Mouse (Mus musculus) CH12.LX (cell line): ENCODE results near the gene Cacnb3. TPM values are rescaled to one million over a fixed set of nuclear protein-coding genes. Genes with fewer than 3 reads are reported as not detected.

Experiments used
- DNase-seq: peaks from one replicate; pipeline ENCODE4 v3.0.0-alpha.2; 2013; ENCODE audit errors: extremely low read depth
- H3K27ac ChIP-seq: 2 replicates; pipeline ENCODE4 v1.5.1; 2012; ENCODE audit warnings: low read depth, mild to moderate bottlenecking, control low read depth, moderate library complexity; ENCODE audit not compliant: insufficient read depth
- H3K27me3 ChIP-seq: replicated peaks from 2 replicates; pipeline ENCODE3; 2012; ENCODE audit warnings: inconsistent platforms
- H3K36me3 ChIP-seq, 2 experiments: replicated peaks in 1 of 2; 2 replicates each; pipeline versions ENCODE3 to v1.6.1; 2012; ENCODE audit warnings: inconsistent platforms in 1 of 2, low read length in 1 of 2, mild to moderate bottlenecking in 1 of 2, mixed read lengths in 1 of 2, moderate library complexity in 1 of 2; ENCODE audit not compliant: control insufficient read depth in 1 of 2, insufficient read depth in 1 of 2
- H3K4me1 ChIP-seq, 2 experiments: 2 replicates each; pipeline ENCODE4 v1.6.1; 2012; ENCODE audit warnings: inconsistent platforms in 1 of 2, moderate library complexity in 1 of 2; ENCODE audit not compliant: insufficient read depth in 2 of 2, control insufficient read depth in 1 of 2
- H3K4me2 ChIP-seq: 2 replicates; pipeline ENCODE4 v1.6.1; 2012; ENCODE audit warnings: low read depth, mild to moderate bottlenecking, control low read depth; ENCODE audit not compliant: poor library complexity, insufficient read depth, severe bottlenecking
- H3K4me3 ChIP-seq, 3 experiments: fragments of 150-350 bp in 1 of 3; sonication (generic) in 1 of 3; replicated peaks in 1 of 3; 2 replicates each; pipeline versions ENCODE3 to v1.5.1; 2011 to 2012; ENCODE audit warnings: low read depth in 2 of 3, low read length in 2 of 3, mild to moderate bottlenecking in 2 of 3, moderate library complexity in 2 of 3, control low read depth in 1 of 3, improper control_type of control experiment in 1 of 3, inconsistent platforms in 1 of 3, mixed read lengths in 1 of 3; ENCODE audit not compliant: poor library complexity in 1 of 3
- H3K79me2 ChIP-seq: replicated peaks from 2 replicates; pipeline ENCODE4 v1.6.1; 2012; ENCODE audit warnings: mild to moderate bottlenecking, moderate library complexity; ENCODE audit not compliant: control insufficient read depth, poor library complexity, insufficient read depth, severe bottlenecking; ENCODE audit errors: extremely low read depth
- H3K9ac ChIP-seq: 2 replicates; pipeline ENCODE4 v1.6.1; 2012; ENCODE audit warnings: low read depth, mild to moderate bottlenecking, control low read depth, moderate library complexity; ENCODE audit not compliant: insufficient read depth
- H3K9me3 ChIP-seq: replicated peaks from 2 replicates; pipeline ENCODE3; 2012; ENCODE audit warnings: low read length, inconsistent platforms, mixed read lengths
- BHLHE40 ChIP-seq: IDR thresholded peaks from 2 replicates; pipeline ENCODE4 v1.6.1; 2011; ENCODE audit warnings: mild to moderate bottlenecking, low read depth, low read length, improper control_type of control experiment
- CHD1 ChIP-seq: IDR thresholded peaks from 2 replicates; pipeline ENCODE4 v1.6.1; 2012; ENCODE audit warnings: low read depth, low read length, improper control_type of control experiment, inconsistent platforms
- CTCF ChIP-seq, 2 experiments: IDR thresholded peaks in 1 of 2; conservative IDR thresholded peaks in 1 of 2; 2 replicates each; pipeline ENCODE4 v1.5.1; 2011 to 2012; ENCODE audit warnings: low read depth in 2 of 2, low read length in 2 of 2, improper control_type of control experiment in 1 of 2, inconsistent platforms in 1 of 2, mild to moderate bottlenecking in 1 of 2, moderate library complexity in 1 of 2
- E2F4 ChIP-seq: IDR thresholded peaks from 2 replicates; pipeline ENCODE4 v1.6.1; 2011; ENCODE audit warnings: low read depth, low read length, improper control_type of control experiment; ENCODE audit not compliant: insufficient replicate concordance
- EP300 ChIP-seq: IDR thresholded peaks from 2 replicates; pipeline ENCODE4 v1.6.1; 2011; ENCODE audit warnings: low read length, improper control_type of control experiment
- ETS1 ChIP-seq: conservative IDR thresholded peaks from 2 replicates; pipeline ENCODE4 v1.6.1; 2012; ENCODE audit warnings: low read depth, mild to moderate bottlenecking, inconsistent platforms, low read length, improper control_type of control experiment, moderate library complexity
- GABPA ChIP-seq: IDR thresholded peaks from 2 replicates; pipeline ENCODE4 v1.6.1; 2012; ENCODE audit warnings: low read depth, low read length, improper control_type of control experiment, inconsistent platforms; ENCODE audit not compliant: insufficient replicate concordance
- HCFC1 ChIP-seq: IDR thresholded peaks from 2 replicates; pipeline ENCODE4 v1.6.1; 2012; ENCODE audit warnings: low read depth, mild to moderate bottlenecking, inconsistent platforms, low read length, improper control_type of control experiment
- IRF4 ChIP-seq: IDR thresholded peaks from 2 replicates; pipeline ENCODE4 v1.6.1; 2014; ENCODE audit warnings: low read depth, mild to moderate bottlenecking, inconsistent platforms, low read length, improper control_type of control experiment
- JUN ChIP-seq: IDR thresholded peaks from 2 replicates; pipeline ENCODE4 v1.6.1; 2011; ENCODE audit warnings: low read depth, mild to moderate bottlenecking, low read length, improper control_type of control experiment, moderate library complexity; ENCODE audit not compliant: insufficient read depth
- JUND ChIP-seq: conservative IDR thresholded peaks from 2 replicates; pipeline ENCODE4 v1.6.1; 2011; ENCODE audit warnings: low read depth, low read length, improper control_type of control experiment
- KAT2A ChIP-seq: IDR thresholded peaks from 2 replicates; pipeline ENCODE4 v1.6.1; 2012; ENCODE audit warnings: low read length, improper control_type of control experiment, inconsistent platforms; ENCODE audit not compliant: insufficient replicate concordance
- MAX ChIP-seq: IDR thresholded peaks from 2 replicates; pipeline ENCODE4 v1.6.1; 2011; ENCODE audit warnings: low read length, improper control_type of control experiment
- MAZ ChIP-seq: IDR thresholded peaks from 2 replicates; pipeline ENCODE4 v1.6.1; 2012; ENCODE audit warnings: low read depth, mild to moderate bottlenecking, inconsistent platforms, low read length, improper control_type of control experiment, moderate library complexity
- MYC ChIP-seq: IDR thresholded peaks from 2 replicates; pipeline ENCODE4 v1.6.1; 2011; ENCODE audit warnings: low read depth, mild to moderate bottlenecking, improper control_type of control experiment, low read length
- NELFE ChIP-seq: IDR thresholded peaks from 2 replicates; pipeline ENCODE4 v1.6.1; 2011; ENCODE audit warnings: low read depth, low read length, improper control_type of control experiment
- NRF1 ChIP-seq: IDR thresholded peaks from 2 replicates; pipeline ENCODE4 v1.6.1; 2014; ENCODE audit warnings: low read depth, mild to moderate bottlenecking, inconsistent platforms, low read length, improper control_type of control experiment, moderate library complexity
- POLR2A ChIP-seq: IDR thresholded peaks from 2 replicates; pipeline ENCODE4 v1.6.1; 2011; ENCODE audit warnings: low read depth, mild to moderate bottlenecking, improper control_type of control experiment, low read length
- SIN3A ChIP-seq: IDR thresholded peaks from 2 replicates; pipeline ENCODE4 v1.6.1; 2012; ENCODE audit warnings: low read length, improper control_type of control experiment, inconsistent platforms
- UBTF ChIP-seq: IDR thresholded peaks from 2 replicates; pipeline ENCODE4 v1.6.1; 2012; ENCODE audit warnings: low read depth, mild to moderate bottlenecking, inconsistent platforms, low read length, improper control_type of control experiment, moderate library complexity
- USF1 ChIP-seq: IDR thresholded peaks from 2 replicates; pipeline ENCODE4 v1.6.1; 2014; ENCODE audit warnings: low read depth, mild to moderate bottlenecking, inconsistent platforms, low read length, improper control_type of control experiment
- USF2 ChIP-seq: conservative IDR thresholded peaks from 2 replicates; pipeline ENCODE4 v1.6.1; 2011; ENCODE audit warnings: low read depth, low read length, improper control_type of control experiment
- ZC3H11A ChIP-seq: IDR thresholded peaks from 2 replicates; pipeline ENCODE4 v1.6.1; 2012; ENCODE audit warnings: low read depth, mild to moderate bottlenecking, inconsistent platforms, low read length, improper control_type of control experiment
- ZMIZ1 ChIP-seq: IDR thresholded peaks from 2 replicates; pipeline ENCODE4 v1.6.1; 2012; ENCODE audit warnings: low read depth, mild to moderate bottlenecking, inconsistent platforms, low read length, improper control_type of control experiment
- ZNF384 ChIP-seq: IDR thresholded peaks from 2 replicates; pipeline ENCODE4 v1.6.1; 2012; ENCODE audit warnings: low read depth, low read length, improper control_type of control experiment, inconsistent platforms
- dilution Hi-C: fragments of 300-500 bp; cut with MboI; formaldehyde crosslinking; loops from 2 replicates; pipeline ENCODE4 v1.14.3; 2020; ENCODE audit warnings: low sequenced_read_pairs; ENCODE audit not compliant: extremely low pct_unique_long_range_greater_than_20kb, extremely low pct_ligation_motif_present
- in situ Hi-C: fragments of 300-500 bp; cut with MboI; formaldehyde crosslinking; loops from 3 replicates; pipeline ENCODE4 v1.14.3; 2019; ENCODE audit warnings: low sequenced_read_pairs, low pct_ligation_motif_present, low pct_unique_long_range_greater_than_20kb, mixed read lengths
- polyA plus RNA-seq: library from polyadenylated mRNA; unstranded; fragments of >175 nt; gene quantifications from 2 replicates; pipeline ENCODE4 v1.2.1, GENCODE M21; 2012; ENCODE audit warnings: low read depth; ENCODE audit not compliant: insufficient read length
- total RNA-seq, 2 experiments: library from RNA; depleted of rRNA; stranded (reverse); fragments of 300-350 nt in 1 of 2; fragments of >200 nt in 1 of 2; gene quantifications; 2 replicates each; pipeline ENCODE4 v1.2.3; 2012 to 2014

Gene Cacnb3
- total and polyA plus RNA-seq, 3 experiments: 2.5 to 7.0 (median 4.3) TPM

DNA sequence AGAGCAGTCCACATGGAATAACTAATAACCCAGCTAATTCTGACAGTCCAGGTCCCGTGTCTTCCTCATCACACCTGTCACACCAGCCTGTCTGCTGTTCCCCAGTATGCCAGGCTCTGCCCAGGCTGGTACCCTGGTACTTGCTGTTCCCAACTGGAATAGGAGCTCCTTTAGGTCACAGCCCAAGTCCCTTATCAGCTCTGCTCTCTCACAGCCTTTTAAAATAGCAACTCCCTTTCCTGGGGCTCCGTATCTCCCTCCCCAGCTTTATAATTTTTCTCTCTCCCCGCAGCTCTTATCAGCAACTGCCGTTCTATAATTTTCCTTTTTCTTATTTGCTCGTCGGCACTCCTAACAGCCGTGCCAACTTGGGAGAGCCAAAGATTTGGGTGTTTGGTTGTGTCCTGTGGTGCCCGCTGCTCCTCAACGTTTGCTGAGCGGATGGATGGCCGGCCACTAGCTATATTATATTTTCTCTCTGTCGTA, 24.5 kb upstream of the Cacnb3 start:
- H3K79me2 ChIP-seq: no peaks in the 10 kb centered on the region
- 0 out of 4 replicates have a peak, but pooled peaks cover 0 to 3% of the 10 kb centered on the region in 2 experiments for H3K4me1 ChIP-seq
- in situ Hi-C loops (no loop called here), dilution Hi-C loops (no loop called here)
- H3K27ac ChIP-seq: no peak overlapping the region
- no peaks in the 10 kb centered on the region for H3K9me3 ChIP-seq
- no peak overlapping the region for H3K4me3 ChIP-seq
- no peak for DNase-seq
- TF ChIP-seq EP300 (no peak), BHLHE40 (no peak), ETS1 (no peak), NELFE (no peak), SIN3A (no peak), USF2 (no peak), ZC3H11A (no peak), JUND (no peak), ZNF384 (no peak)
- no peak overlapping the region for H3K9ac ChIP-seq
- H3K27me3 ChIP-seq: peaks cover 93% of the 10 kb centered on the region
- no peak overlapping the region for H3K4me2 ChIP-seq
- H3K36me3 ChIP-seq: no peaks in the 10 kb centered on the region

GRCm38 (mm10) chr15:98606739-98607138, 23.9 kb upstream of the Cacnb3 start:
- no peak overlapping the region for H3K27ac ChIP-seq
- TF ChIP-seq HCFC1 (no peak), MYC (no peak), USF1 (no peak), UBTF (no peak), CTCF (conservative IDR thresholded peaks at IDR 0.05 in 1 of 2, IDR thresholded peaks at IDR 0.05 in 1 of 2; ENCODE audit: low read depth in 2 of 2, low read length in 2 of 2) (no peak), JUN (no peak), NRF1 (no peak), IRF4 (no peak), USF2 (no peak), POLR2A (no peak), MAX (no peak), ZC3H11A (no peak), SIN3A (no peak), MAZ (no peak), ZNF384 (no peak), KAT2A (no peak), E2F4 (no peak), GABPA (no peak), CHD1 (no peak), ZMIZ1 (no peak)
- no peak overlapping the region for H3K9ac ChIP-seq
- no peak for DNase-seq
- no peak overlapping the region for H3K4me2 ChIP-seq
- in situ Hi-C loops (no loop called here), dilution Hi-C loops (no loop called here)
- H3K4me3 ChIP-seq: no peak overlapping the region
- 0 out of 4 replicates have a peak, but pooled peaks cover 0 to 3% of the 10 kb centered on the region in 2 experiments for H3K4me1 ChIP-seq
- H3K27me3 ChIP-seq: peaks cover 89% of the 10 kb centered on the region
- H3K9me3 ChIP-seq: no peaks in the 10 kb centered on the region
- H3K79me2 ChIP-seq: no peaks in the 10 kb centered on the region
- no peaks in the 10 kb centered on the region for H3K36me3 ChIP-seq
